Mouse (Mus musculus): Measurements from ENCODE around the gene Rcor2. TPM values are rescaled to one million over a fixed set of nuclear protein-coding genes. Genes with fewer than 3 reads are reported as not detected.

Gene Rcor2
- polyA plus RNA-seq, 1 experiment from 2014 or later = 36.6 TPM

- ATAC-seq = peak; percentile 54; the same call in 1 of the 2 replicates
- H3K9ac ChIP-seq (ENCODE audit: low read length) = peak overlapping the region; percentile 7
Observed at GRCm38 (mm10) chr19:7307995-7308770, 41.1 kb downstream of the Rcor2 start.

DNA sequence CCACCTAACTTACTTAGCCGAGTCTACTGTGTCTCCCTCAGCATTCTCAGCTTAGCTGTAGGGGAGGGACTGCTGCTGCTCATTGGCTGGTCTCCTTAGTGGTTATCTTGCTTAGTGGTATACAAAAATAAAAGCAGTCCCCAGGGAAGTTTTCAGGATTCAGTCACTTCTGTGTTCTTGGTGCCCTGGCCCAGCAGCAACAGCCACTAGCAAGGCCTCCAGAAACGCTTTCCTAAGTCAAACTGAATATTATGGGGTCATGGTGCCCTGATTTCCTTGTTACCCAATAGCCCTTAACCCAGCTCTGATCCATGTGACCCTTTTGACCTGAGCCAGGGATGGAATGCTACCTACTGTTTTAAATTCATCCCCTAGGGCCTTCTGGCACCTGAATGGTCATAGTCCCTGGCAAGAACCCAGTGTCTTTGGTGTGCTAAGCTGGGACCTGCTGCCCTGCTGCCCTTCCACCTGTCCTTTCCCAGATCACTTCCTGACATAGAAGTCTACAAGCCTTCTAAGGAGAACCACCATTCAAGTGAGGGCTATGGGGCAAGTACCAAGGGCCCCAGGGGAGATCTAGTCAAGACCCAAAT is 42.7 kb downstream of the Rcor2 start:
- Histone ChIP-seq H3K36me3 (ENCODE audit: control insufficient read depth, insufficient read depth, low read length) (no peaks in the 10 kb centered on the region), H3K9ac (ENCODE audit: low read length) (no peak overlapping the region), H3K4me1 (ENCODE audit: control insufficient read depth, insufficient read depth, low read length) (peaks cover 31% of the 10 kb centered on the region), H3K9me3 (replicated peaks; ENCODE audit: control insufficient read depth, low read length) (no peaks in the 10 kb centered on the region), H3K4me2 (ENCODE audit: low read length) (no peak overlapping the region), H3K27me3 (replicated peaks; ENCODE audit: control insufficient read depth, insufficient read depth, low read length) (no peaks in the 10 kb centered on the region), H3K4me3 (ENCODE audit: low read depth, low read length) (no peak overlapping the region), H3K27ac (ENCODE audit: low read depth, low read length) (no peak overlapping the region)
- DNase-seq (ENCODE audit: low spot score) (no peak), ATAC-seq (no peak)
- WGBS = 78% methylated on average over 2 of the region's 2 CpGs

More at GRCm38 (mm10) chr19:7307995-7308770, 41.1 kb downstream of the Rcor2 start:
- Histone ChIP-seq H3K4me1 (ENCODE audit: control insufficient read depth, insufficient read depth, low read length) (peaks cover 31% of the 10 kb centered on the region), H3K4me2 (ENCODE audit: low read length) (no peak overlapping the region), H3K27ac (ENCODE audit: low read depth, low read length) (peak overlapping the region; percentile 48), H3K36me3 (ENCODE audit: control insufficient read depth, insufficient read depth, low read length) (no peaks in the 10 kb centered on the region), H3K4me3 (ENCODE audit: low read depth, low read length) (no peak overlapping the region), H3K27me3 (replicated peaks; ENCODE audit: control insufficient read depth, insufficient read depth, low read length) (no peaks in the 10 kb centered on the region), H3K9me3 (replicated peaks; ENCODE audit: control insufficient read depth, low read length) (no peaks in the 10 kb centered on the region)
- DNase-seq (ENCODE audit: low spot score) = peak; percentile 62
- 31% methylated on average over 8 of the region's 8 CpGs for WGBS

DNA sequence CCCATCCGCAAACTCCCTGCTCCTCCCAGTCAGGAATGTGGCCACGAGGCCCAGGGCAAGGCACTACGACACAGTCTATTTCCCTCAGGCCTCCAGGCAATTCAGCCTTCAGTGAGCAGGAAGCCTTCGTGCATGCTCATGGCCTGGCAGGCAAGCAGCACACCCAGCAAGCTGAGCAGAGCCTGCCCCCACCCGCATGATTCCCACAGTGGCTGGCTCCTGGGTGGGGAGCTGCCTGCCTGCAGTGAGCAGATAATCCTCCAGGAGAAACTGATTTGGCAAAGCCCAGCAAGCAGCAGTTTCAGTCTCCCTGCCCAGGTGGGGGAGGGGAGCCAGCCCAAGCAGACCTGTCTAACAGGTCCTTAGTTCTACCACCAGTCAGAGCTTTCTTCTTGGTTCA is 43.6 kb downstream of the Rcor2 start:
- Histone ChIP-seq H3K27ac (ENCODE audit: low read depth, low read length) (no peak overlapping the region), H3K4me3 (ENCODE audit: low read depth, low read length) (no peak overlapping the region), H3K4me2 (ENCODE audit: low read length) (no peak overlapping the region), H3K27me3 (replicated peaks; ENCODE audit: control insufficient read depth, insufficient read depth, low read length) (no peaks in the 10 kb centered on the region), H3K36me3 (ENCODE audit: control insufficient read depth, insufficient read depth, low read length) (no peaks in the 10 kb centered on the region), H3K9ac (ENCODE audit: low read length) (no peak overlapping the region), H3K9me3 (replicated peaks; ENCODE audit: control insufficient read depth, low read length) (no peaks in the 10 kb centered on the region), H3K4me1 (ENCODE audit: control insufficient read depth, insufficient read depth, low read length) (peaks cover 33% of the 10 kb centered on the region)
- 25% methylated on average over 5 of the region's 5 CpGs for WGBS
- DNase-seq (ENCODE audit: low spot score) (peak; percentile 5), ATAC-seq (no peak)

DNA sequence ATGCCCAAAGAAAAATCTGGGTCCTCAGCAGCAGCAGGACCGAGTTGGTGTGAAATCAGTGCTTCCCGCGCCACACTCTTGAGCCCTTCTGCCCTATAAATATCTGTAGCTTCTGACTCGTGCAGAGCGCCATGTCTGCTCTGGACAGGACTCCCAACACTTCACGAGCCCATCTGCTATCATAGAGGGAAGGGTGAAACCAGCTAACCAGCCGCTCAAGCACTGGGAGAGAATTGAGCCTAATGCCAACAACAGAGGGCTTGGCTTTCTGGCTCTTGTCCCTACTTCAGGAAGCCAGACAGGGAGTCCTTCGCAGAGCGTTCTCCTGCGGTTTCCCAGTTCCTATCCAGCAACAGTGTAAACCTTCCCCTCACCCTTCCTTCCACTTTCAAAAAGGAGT is 44.2 kb downstream of the Rcor2 start:
- Histone ChIP-seq H3K36me3 (ENCODE audit: control insufficient read depth, insufficient read depth, low read length) (no peaks in the 10 kb centered on the region), H3K4me2 (ENCODE audit: low read length) (no peak overlapping the region), H3K4me3 (ENCODE audit: low read depth, low read length) (no peak overlapping the region), H3K4me1 (ENCODE audit: control insufficient read depth, insufficient read depth, low read length) (peaks cover 37% of the 10 kb centered on the region), H3K9ac (ENCODE audit: low read length) (no peak overlapping the region), H3K27ac (ENCODE audit: low read depth, low read length) (0 out of 2 replicates have a peak overlapping the region, but pooled peaks have one; percentile 50), H3K27me3 (replicated peaks; ENCODE audit: control insufficient read depth, insufficient read depth, low read length) (no peaks in the 10 kb centered on the region), H3K9me3 (replicated peaks; ENCODE audit: control insufficient read depth, low read length) (no peaks in the 10 kb centered on the region)
- ATAC-seq = no peak
- WGBS = 45% methylated on average over 10 of the region's 10 CpGs
- DNase-seq (ENCODE audit: low spot score) = peak; percentile 13

- no peaks in the 10 kb centered on the region for H3K9me3 ChIP-seq (replicated peaks; ENCODE audit: control insufficient read depth, low read length)
- H3K4me2 ChIP-seq (ENCODE audit: low read length) = no peak overlapping the region
- no peaks in the 10 kb centered on the region for H3K36me3 ChIP-seq (ENCODE audit: control insufficient read depth, insufficient read depth, low read length)
- H3K4me1 ChIP-seq (ENCODE audit: control insufficient read depth, insufficient read depth, low read length) = peaks cover 29% of the 10 kb centered on the region
- no peak overlapping the region for H3K27ac ChIP-seq (ENCODE audit: low read depth, low read length)
- no peaks in the 10 kb centered on the region for H3K27me3 ChIP-seq (replicated peaks; ENCODE audit: control insufficient read depth, insufficient read depth, low read length)
- DNase-seq (ENCODE audit: low spot score) = no peak
- H3K9ac ChIP-seq (ENCODE audit: low read length) = no peak overlapping the region
- ATAC-seq = no peak
- H3K4me3 ChIP-seq (ENCODE audit: low read depth, low read length) = no peak overlapping the region
- 80% methylated on average over 2 of the region's 2 CpGs for WGBS
Observed at GRCm38 (mm10) chr19:7313660-7314059, 46.5 kb downstream of the Rcor2 start.

GRCm38 (mm10) chr19:7314976-7315586 is 48.0 kb downstream of the Rcor2 start:
- ATAC-seq = peak; percentile 40; the same call in 1 of the 2 replicates
- Histone ChIP-seq H3K4me3 (ENCODE audit: low read depth, low read length) (no peak overlapping the region), H3K27me3 (replicated peaks; ENCODE audit: control insufficient read depth, insufficient read depth, low read length) (no peaks in the 10 kb centered on the region), H3K27ac (ENCODE audit: low read depth, low read length) (peak overlapping the region; percentile 22; the same call in 1 of the 2 replicates), H3K36me3 (ENCODE audit: control insufficient read depth, insufficient read depth, low read length) (no peaks in the 10 kb centered on the region), H3K9me3 (replicated peaks; ENCODE audit: control insufficient read depth, low read length) (no peaks in the 10 kb centered on the region), H3K4me2 (ENCODE audit: low read length) (no peak overlapping the region), H3K9ac (ENCODE audit: low read length) (no peak overlapping the region), H3K4me1 (ENCODE audit: control insufficient read depth, insufficient read depth, low read length) (peaks cover 24% of the 10 kb centered on the region)
- 75% methylated on average over 8 of the region's 8 CpGs for WGBS
- peak; percentile 58 for DNase-seq (ENCODE audit: low spot score)

DNA sequence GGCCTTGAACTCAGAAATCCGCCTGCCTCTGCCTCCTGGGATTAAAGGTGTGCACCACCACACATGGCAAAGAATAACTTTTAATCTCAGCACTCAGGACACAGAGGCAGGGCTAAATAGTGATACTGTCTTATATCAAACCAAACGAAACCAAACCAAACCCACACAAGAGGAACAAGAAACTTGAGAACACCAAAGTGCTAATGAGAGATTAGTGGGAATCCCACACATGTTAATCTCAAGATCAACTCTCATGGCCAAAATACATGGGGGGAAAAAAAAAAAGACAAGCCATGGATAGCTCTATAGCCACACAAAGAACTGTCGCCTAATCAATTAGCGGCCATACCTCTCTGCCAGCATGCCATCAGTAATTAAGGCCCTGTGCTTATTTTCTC is 48.5 kb downstream of the Rcor2 start:
- DNase-seq (ENCODE audit: low spot score) (peak; percentile 29), ATAC-seq (no peak)
- 57% methylated on average over 4 of the region's 4 CpGs for WGBS

GRCm38 (mm10) chr19:7316822-7317221 is 49.7 kb downstream of the Rcor2 start:
- H3K27ac ChIP-seq (ENCODE audit: low read depth, low read length) = no peak overlapping the region
- no peaks in the 10 kb centered on the region for H3K36me3 ChIP-seq (ENCODE audit: control insufficient read depth, insufficient read depth, low read length)
- H3K4me1 ChIP-seq (ENCODE audit: control insufficient read depth, insufficient read depth, low read length) = 0 out of 2 replicates have a peak, but pooled peaks cover 9% of the 10 kb centered on the region
- ATAC-seq (no peak), DNase-seq (ENCODE audit: low spot score) (no peak)
- H3K9me3 ChIP-seq (replicated peaks; ENCODE audit: control insufficient read depth, low read length) = no peaks in the 10 kb centered on the region
- no peak overlapping the region for H3K9ac ChIP-seq (ENCODE audit: low read length)
- no peak overlapping the region for H3K4me2 ChIP-seq (ENCODE audit: low read length)
- WGBS = 84% methylated on average over 4 of the region's 4 CpGs
- no peaks in the 10 kb centered on the region for H3K27me3 ChIP-seq (replicated peaks; ENCODE audit: control insufficient read depth, insufficient read depth, low read length)
- H3K4me3 ChIP-seq (ENCODE audit: low read depth, low read length) = no peak overlapping the region

More for the DNA sequence above, 48.5 kb downstream of the Rcor2 start:
- Histone ChIP-seq H3K4me3 (ENCODE audit: low read depth, low read length) (no peak overlapping the region), H3K9ac (ENCODE audit: low read length) (no peak overlapping the region), H3K9me3 (replicated peaks; ENCODE audit: control insufficient read depth, low read length) (no peaks in the 10 kb centered on the region), H3K36me3 (ENCODE audit: control insufficient read depth, insufficient read depth, low read length) (no peaks in the 10 kb centered on the region), H3K4me2 (ENCODE audit: low read length) (no peak overlapping the region), H3K27ac (ENCODE audit: low read depth, low read length) (no peak overlapping the region), H3K4me1 (ENCODE audit: control insufficient read depth, insufficient read depth, low read length) (peaks cover 19% of the 10 kb centered on the region), H3K27me3 (replicated peaks; ENCODE audit: control insufficient read depth, insufficient read depth, low read length) (no peaks in the 10 kb centered on the region)
